Mouse (Mus musculus) spleen, adult 2 months (tissue): ENCODE results near the gene Tmem14c. TPM values are rescaled to one million over a fixed set of nuclear protein-coding genes. Genes with fewer than 3 reads are reported as not detected.

ENCODE experiments used
- DNase-seq, 2 experiments: peaks; one replicate each; pipeline versions ENCODE4 v3.0.0 to v3.0.0-alpha.2; 2012 to 2021; ENCODE audit warnings: low spot score in 2 of 2, low read depth in 1 of 2
- H3K27ac ChIP-seq: fragments of 200-500 bp; 2 replicates; pipeline ENCODE4 v1.5.1; 2012; ENCODE audit warnings: low read length, inconsistent platforms; ENCODE audit not compliant: insufficient read depth
- H3K27me3 ChIP-seq: fragments of 200-500 bp; 2 replicates; pipeline ENCODE4 v1.6.1; 2012; ENCODE audit warnings: mild to moderate bottlenecking, moderate library complexity, low read length, inconsistent platforms; ENCODE audit not compliant: control insufficient read depth, insufficient read depth
- H3K36me3 ChIP-seq: fragments of 200-500 bp; 2 replicates; pipeline ENCODE4 v1.6.1; 2012; ENCODE audit warnings: mild to moderate bottlenecking, low read length, inconsistent platforms; ENCODE audit not compliant: control insufficient read depth, insufficient read depth
- H3K4me1 ChIP-seq: fragments of 200-500 bp; 2 replicates; pipeline ENCODE4 v1.6.1; 2011; ENCODE audit warnings: inconsistent platforms; ENCODE audit not compliant: control insufficient read depth, insufficient read depth, insufficient read length
- H3K4me3 ChIP-seq: fragments of 200-500 bp; 2 replicates; pipeline ENCODE4 v1.5.1; 2011; ENCODE audit warnings: mild to moderate bottlenecking, inconsistent platforms; ENCODE audit not compliant: insufficient read depth, insufficient read length; ENCODE audit errors: extremely low read depth
- CTCF ChIP-seq: fragments of 200-500 bp; IDR thresholded peaks from 2 replicates; pipeline ENCODE4 v1.5.1; 2011; ENCODE audit warnings: mild to moderate bottlenecking, inconsistent platforms; ENCODE audit not compliant: insufficient read depth, insufficient read length, insufficient replicate concordance; ENCODE audit errors: extremely low read depth
- POLR2A ChIP-seq: fragments of 200-500 bp; IDR thresholded peaks from 2 replicates; pipeline ENCODE4 v1.6.1; 2011; ENCODE audit warnings: low read depth, low read length, inconsistent platforms
- WGBS: fragments of 180-500 bp; shearing (Covaris S2); methylation state at CpG from one replicate; pipeline ENCODE4 v1.1.7; 2018; 5-methylcytosine and 5-hydroxymethylcytosine counted together
- polyA plus RNA-seq: library from polyadenylated mRNA; depleted of rRNA; stranded (reverse); fragments of >200 nt; gene quantifications from 2 replicates; pipeline ENCODE4 v1.2.3, GENCODE M21; 2012; rRNA removed

The Tmem14c gene
- polyA plus RNA-seq, 1 experiment: 82.3 TPM

- Histone ChIP-seq H3K4me1 (no peaks in the 10 kb centered on the region), H3K27ac (no peak overlapping the region), H3K36me3 (no peaks in the 10 kb centered on the region), H3K27me3 (no peaks in the 10 kb centered on the region), H3K4me3 (no peak overlapping the region)
- TF ChIP-seq POLR2A (no peak), CTCF (no peak)
- DNase-seq: no peak
- WGBS: 98% methylated on average over 4 of the region's 4 CpGs
Measured at GRCm38 (mm10) chr13:41067618-41068017, 51.5 kb downstream of the Tmem14c start.

- Histone ChIP-seq H3K4me1 (no peaks in the 10 kb centered on the region), H3K27ac (no peak overlapping the region), H3K4me3 (no peak overlapping the region), H3K36me3 (no peaks in the 10 kb centered on the region), H3K27me3 (no peaks in the 10 kb centered on the region)
- DNase-seq: no peak
- WGBS: 88% methylated on average over 11 of the region's 11 CpGs
- TF ChIP-seq POLR2A (no peak), CTCF (no peak)
Measured at GRCm38 (mm10) chr13:41071617-41072016, 55.5 kb downstream of the Tmem14c start.

Other genes starting within 250 kb of the Tmem14c start
- 2.0 and 2.2 TPM in 2 replicates for gene Gcnt2, start 156.5 kb upstream of the Tmem14c start, polyA plus RNA-seq
- gene Pak1ip1, start 15.3 kb upstream of the Tmem14c start, polyA plus RNA-seq: 36.2 and 44.5 TPM in 2 replicates
- not detected in 2 replicates for gene Mak, start 63.4 kb downstream of the Tmem14c start, polyA plus RNA-seq
- gene Gcm2, start 94.7 kb downstream of the Tmem14c start, polyA plus RNA-seq: 0.15 and 0.26 TPM in 2 replicates
- gene Sycp2l, start 98.0 kb downstream of the Tmem14c start, polyA plus RNA-seq: not detected in 2 replicates
- 0.04 and 0.07 TPM in 2 replicates for gene Elovl2, start 204.1 kb downstream of the Tmem14c start, polyA plus RNA-seq
- gene Smim13, start 233.6 kb downstream of the Tmem14c start, polyA plus RNA-seq: 2.2 and 2.6 TPM in 2 replicates